Mouse (Mus musculus) heart, embryonic 11.5 days (tissue): ENCODE results near the gene Alkbh3. TPM values are rescaled to one million over a fixed set of nuclear protein-coding genes. Genes with fewer than 3 reads are reported as not detected.

ENCODE experiments used
- polyA plus RNA-seq: library from polyadenylated mRNA; unstranded; fragments of >200 nt; fragmentation: Nextera tagmentation; extraction: Ambion mirVana; gene quantifications from 2 replicates; pipeline ENCODE4 v1.2.1, GENCODE M21; 2014

Gene Alkbh3
- polyA plus RNA-seq, 1 experiment from 2014 or later, result 59.8 TPM

Other genes starting within 250 kb of the Alkbh3 start
- 60.3 and 75.6 TPM in 2 replicates for gene Ext2, start 188.2 kb downstream of the Alkbh3 start, polyA plus RNA-seq
- gene Accs, start 160.9 kb downstream of the Alkbh3 start, polyA plus RNA-seq, result 6.6 and 7.7 TPM in 2 replicates
- gene Accsl, start 141.7 kb downstream of the Alkbh3 start, polyA plus RNA-seq, result not detected in 2 replicates
- gene Gm13889, start 53.6 kb downstream of the Alkbh3 start, polyA plus RNA-seq, result 2.8 and 4.1 TPM in 2 replicates
- not detected in 2 replicates for gene Gm27027, start 14.5 kb downstream of the Alkbh3 start, polyA plus RNA-seq
- gene Hsd17b12, start 147.2 kb upstream of the Alkbh3 start, polyA plus RNA-seq, result 87.2 and 89.1 TPM in 2 replicates